Mouse (Mus musculus) brain, adult 2 months (tissue): ENCODE measurements around the gene Slc36a1.

Experiments used
- DNase-seq: peaks from one replicate; pipeline ENCODE4 v3.0.0; 2011; ENCODE audit warnings: low read depth, low spot score

Slc36a1 gene

GRCm38 (mm10) chr11:55209032-55209431 lies 4.9 kb downstream of the Slc36a1 start:
- no peak for DNase-seq

GRCm38 (mm10) chr11:55209626-55210353 lies 5.6 kb downstream of the Slc36a1 start:
- DNase-seq = no peak

GRCm38 (mm10) chr11:55213518-55213917 lies 9.4 kb downstream of the Slc36a1 start:
- no peak for DNase-seq

GRCm38 (mm10) chr11:55214161-55214560 lies 10.0 kb downstream of the Slc36a1 start:
- DNase-seq = no peak

- no peak for DNase-seq
These were observed 10.8 kb downstream of the Slc36a1 start for GRCm38 (mm10) chr11:55214978-55215377.

GRCm38 (mm10) chr11:55216061-55216460 lies 11.9 kb downstream of the Slc36a1 start:
- DNase-seq = no peak

GRCm38 (mm10) chr11:55216830-55217229 lies 12.7 kb downstream of the Slc36a1 start:
- DNase-seq = peak; percentile 91

- no peak for DNase-seq
These were observed 13.3 kb downstream of the Slc36a1 start for GRCm38 (mm10) chr11:55217418-55217817.

GRCm38 (mm10) chr11:55217880-55218279 lies 13.7 kb downstream of the Slc36a1 start:
- peak; percentile 63 for DNase-seq

- DNase-seq = no peak
These were observed 14.3 kb downstream of the Slc36a1 start for GRCm38 (mm10) chr11:55218473-55218872.

- DNase-seq = no peak
These were observed 17.2 kb downstream of the Slc36a1 start for GRCm38 (mm10) chr11:55221306-55221705.

- DNase-seq = no peak
These were observed 26.9 kb downstream of the Slc36a1 start for GRCm38 (mm10) chr11:55231034-55231433.

GRCm38 (mm10) chr11:55234288-55234687 lies 30.1 kb downstream of the Slc36a1 start:
- peak; percentile 86 for DNase-seq

GRCm38 (mm10) chr11:55234791-55235190 lies 30.6 kb downstream of the Slc36a1 start:
- no peak for DNase-seq

- DNase-seq = no peak
These were observed 32.7 kb downstream of the Slc36a1 start for GRCm38 (mm10) chr11:55236815-55237214.

- DNase-seq = no peak
These were observed 35.3 kb downstream of the Slc36a1 start for GRCm38 (mm10) chr11:55239496-55239895.

- DNase-seq = peak; percentile 94
These were observed 36.4 kb downstream of the Slc36a1 start for GRCm38 (mm10) chr11:55240556-55240955.

- peak; percentile 44 for DNase-seq
These were observed 46.4 kb downstream of the Slc36a1 start for GRCm38 (mm10) chr11:55250527-55250926.

- DNase-seq = no peak
These were observed 49.2 kb downstream of the Slc36a1 start for GRCm38 (mm10) chr11:55253391-55253790.

GRCm38 (mm10) chr11:55261105-55261504 lies 57.0 kb downstream of the Slc36a1 start:
- DNase-seq = peak; percentile 36

- DNase-seq = peak; percentile 97
These were observed 57.9 kb downstream of the Slc36a1 start for GRCm38 (mm10) chr11:55262000-55262399.

- peak; percentile 38 for DNase-seq
These were observed 60.2 kb downstream of the Slc36a1 start for GRCm38 (mm10) chr11:55264318-55264717.

GRCm38 (mm10) chr11:55265647-55266046 lies 61.5 kb downstream of the Slc36a1 start:
- peak; percentile 50 for DNase-seq

GRCm38 (mm10) chr11:55268580-55268979 lies 64.4 kb downstream of the Slc36a1 start:
- peak; percentile 62 for DNase-seq
